Mouse (Mus musculus): ENCODE measurements at regions not wholly inside any gene's neighbourhood (a gene's known extent, or its start where the extent isn't known, plus 50 kb on each side); places are given as distances from the start of the nearest gene placed in this dataset.

GRCm38 (mm10) chr3:42906246-42906645 is 1163.8 kb downstream of the D3Ertd751e start (continued):
- TF ChIP-seq NRF1 (IDR thresholded peaks at IDR 0.05; ENCODE audit: low read depth, low read length) (no peak), RAD21 (IDR thresholded peaks at IDR 0.05; ENCODE audit: low read depth, low read length) (no peak; the same call in 1 of the 2 replicates), E2F4 (IDR thresholded peaks at IDR 0.05; ENCODE audit: insufficient replicate concordance, low read depth, low read length) (no peak), BHLHE40 (IDR thresholded peaks at IDR 0.05; ENCODE audit: low read depth, low read length) (peak; percentile 48; the same call in 1 of the 2 replicates), SMC3 (IDR thresholded peaks at IDR 0.05; ENCODE audit: low read depth, low read length) (no peak), CHD1 (IDR thresholded peaks at IDR 0.05; ENCODE audit: low read depth, low read length) (no peak), MAFK (IDR thresholded peaks at IDR 0.05; ENCODE audit: insufficient replicate concordance, low read length) (no peak), MAX (IDR thresholded peaks at IDR 0.05; ENCODE audit: low read length) (no peak), RCOR1 (conservative IDR thresholded peaks at IDR 0.05; ENCODE audit: low read depth, low read length) (0 out of 2 replicates have a peak, but pooled peaks have one; percentile 38), JUN (IDR thresholded peaks at IDR 0.05; ENCODE audit: insufficient read depth, low read depth, low read length) (peak; percentile 94), ZKSCAN1 (IDR thresholded peaks at IDR 0.05; ENCODE audit: borderline replicate concordance, low read depth, low read length) (no peak), ELF1 (IDR thresholded peaks at IDR 0.05; ENCODE audit: low read depth, low read length) (no peak)

DNA sequence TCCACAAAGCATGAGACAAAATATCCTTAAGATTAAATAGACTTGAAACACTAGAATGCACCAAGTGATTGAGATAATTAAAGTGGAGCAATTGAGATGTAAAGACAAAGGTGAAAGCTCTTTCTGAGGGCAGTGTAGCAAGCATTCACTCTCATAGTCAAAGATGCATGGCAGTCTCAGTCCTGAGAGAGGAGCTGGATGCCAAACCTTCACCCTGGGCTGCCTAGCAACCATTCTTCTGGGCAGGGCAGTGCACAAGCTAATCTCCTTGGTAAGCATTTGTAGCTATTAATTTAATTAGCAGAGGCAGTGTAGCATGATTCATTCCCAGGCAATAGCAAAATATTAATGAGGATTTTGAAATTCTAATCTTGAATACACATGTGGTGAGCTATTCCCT is 1166.0 kb downstream of the D3Ertd751e start:
- Histone ChIP-seq H3K9ac (ENCODE audit: insufficient read depth, low read depth) (no peak overlapping the region), H3K9me3 (replicated peaks; ENCODE audit: low read length) (no peaks in the 10 kb centered on the region), H3K4me2 (ENCODE audit: insufficient read depth, low read depth, poor library complexity, severe bottlenecking) (no peak overlapping the region), H3K79me2 (replicated peaks; ENCODE audit: control insufficient read depth, extremely low read depth, insufficient read depth, poor library complexity, severe bottlenecking) (no peaks in the 10 kb centered on the region), H3K27ac (ENCODE audit: insufficient read depth, low read depth) (no peak overlapping the region), H3K27me3 (replicated peaks) (no peaks in the 10 kb centered on the region), H3K36me3 (replicated peaks in 1 of 2; ENCODE audit: control insufficient read depth in 1 of 2, insufficient read depth in 1 of 2, low read length in 1 of 2) (no peaks in the 10 kb centered on the region), H3K4me3 (replicated peaks in 1 of 3; ENCODE audit: low read depth in 2 of 3, low read length in 2 of 3, poor library complexity in 1 of 3) (no peak overlapping the region), H3K4me1 (ENCODE audit: control insufficient read depth in 1 of 2, insufficient read depth in 2 of 2) (peaks cover 21 to 58% of the 10 kb centered on the region in 2 experiments; a peak in 3 of 4 replicates)
- TF ChIP-seq JUN (IDR thresholded peaks at IDR 0.05; ENCODE audit: insufficient read depth, low read depth, low read length) (no peak), MXI1 (IDR thresholded peaks at IDR 0.05; ENCODE audit: low read depth, low read length) (no peak), RAD21 (IDR thresholded peaks at IDR 0.05; ENCODE audit: low read depth, low read length) (no peak), USF2 (conservative IDR thresholded peaks at IDR 0.05; ENCODE audit: low read depth, low read length) (no peak), IRF4 (IDR thresholded peaks at IDR 0.05; ENCODE audit: low read depth, low read length) (no peak), POLR2A (IDR thresholded peaks at IDR 0.05; ENCODE audit: low read depth, low read length) (no peak), NRF1 (IDR thresholded peaks at IDR 0.05; ENCODE audit: low read depth, low read length) (no peak), KAT2A (IDR thresholded peaks at IDR 0.05; ENCODE audit: insufficient replicate concordance, low read length) (no peak)
- DNase-seq (ENCODE audit: extremely low read depth), result no peak
- in situ Hi-C loops (cut with MboI; ENCODE audit: low pct_ligation_motif_present, low pct_unique_long_range_greater_than_20kb, low sequenced_read_pairs) (no loop called here), dilution Hi-C loops (cut with MboI; ENCODE audit: extremely low pct_ligation_motif_present, extremely low pct_unique_long_range_greater_than_20kb, low sequenced_read_pairs) (no loop called here)

DNA sequence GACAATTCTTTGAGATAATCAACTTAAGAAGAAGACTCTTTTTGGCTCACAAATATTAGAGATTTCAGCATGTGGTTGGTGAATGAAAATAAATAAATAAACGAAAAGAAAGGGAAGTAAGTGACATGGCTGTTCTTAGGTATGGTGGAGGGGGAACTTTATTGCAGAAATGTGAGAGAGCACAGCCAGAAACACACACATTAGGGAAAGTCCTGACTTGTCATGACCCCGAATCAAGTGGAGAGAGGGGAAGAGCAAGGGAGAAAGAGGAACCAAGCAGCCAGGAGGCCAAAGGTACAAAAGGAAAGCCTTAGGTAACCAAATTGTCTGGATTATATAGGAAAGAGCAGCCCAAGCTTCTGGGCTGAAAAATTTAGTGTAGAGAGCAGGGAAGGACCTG is 1172.7 kb downstream of the D3Ertd751e start:
- no peaks in the 10 kb centered on the region for H3K9me3 ChIP-seq (replicated peaks; ENCODE audit: low read length)
- no peak overlapping the region for H3K9ac ChIP-seq (ENCODE audit: insufficient read depth, low read depth)
- peaks cover 9 to 30% of the 10 kb centered on the region in 2 experiments; a peak in 3 of 4 replicates for H3K4me1 ChIP-seq (ENCODE audit: control insufficient read depth in 1 of 2, insufficient read depth in 2 of 2)
- dilution Hi-C loops (cut with MboI; ENCODE audit: extremely low pct_ligation_motif_present, extremely low pct_unique_long_range_greater_than_20kb, low sequenced_read_pairs) (no loop called here), in situ Hi-C loops (cut with MboI; ENCODE audit: low pct_ligation_motif_present, low pct_unique_long_range_greater_than_20kb, low sequenced_read_pairs) (no loop called here)
- H3K79me2 ChIP-seq (replicated peaks; ENCODE audit: control insufficient read depth, extremely low read depth, insufficient read depth, poor library complexity, severe bottlenecking), result no peaks in the 10 kb centered on the region
- no peak overlapping the region for H3K4me2 ChIP-seq (ENCODE audit: insufficient read depth, low read depth, poor library complexity, severe bottlenecking)
- TF ChIP-seq BHLHE40 (IDR thresholded peaks at IDR 0.05; ENCODE audit: low read depth, low read length), result no peak
- no peak for TF ChIP-seq MYC (IDR thresholded peaks at IDR 0.05; ENCODE audit: low read depth, low read length)
- no peak for TF ChIP-seq MEF2A (IDR thresholded peaks at IDR 0.05; ENCODE audit: borderline replicate concordance, low read depth, low read length)
- no peak for TF ChIP-seq RCOR1 (conservative IDR thresholded peaks at IDR 0.05; ENCODE audit: low read depth, low read length)
- TF ChIP-seq ZC3H11A (IDR thresholded peaks at IDR 0.05; ENCODE audit: low read depth, low read length), result no peak
- TF ChIP-seq HCFC1 (IDR thresholded peaks at IDR 0.05; ENCODE audit: low read depth, low read length), result no peak
- no peak for TF ChIP-seq KAT2A (IDR thresholded peaks at IDR 0.05; ENCODE audit: insufficient replicate concordance, low read length)
- TF ChIP-seq USF2 (conservative IDR thresholded peaks at IDR 0.05; ENCODE audit: low read depth, low read length), result no peak
- no peak for TF ChIP-seq NRF1 (IDR thresholded peaks at IDR 0.05; ENCODE audit: low read depth, low read length)
- no peak for TF ChIP-seq MAX (IDR thresholded peaks at IDR 0.05; ENCODE audit: low read length)
- TF ChIP-seq GABPA (IDR thresholded peaks at IDR 0.05; ENCODE audit: insufficient replicate concordance, low read depth, low read length), result no peak
- TF ChIP-seq MAFK (IDR thresholded peaks at IDR 0.05; ENCODE audit: insufficient replicate concordance, low read length), result no peak
- TF ChIP-seq SMC3 (IDR thresholded peaks at IDR 0.05; ENCODE audit: low read depth, low read length), result no peak
- TF ChIP-seq TBP (conservative IDR thresholded peaks at IDR 0.05; ENCODE audit: low read depth, low read length), result no peak
- no peak for TF ChIP-seq CHD1 (IDR thresholded peaks at IDR 0.05; ENCODE audit: low read depth, low read length)
- no peak for TF ChIP-seq EP300 (IDR thresholded peaks at IDR 0.05; ENCODE audit: low read length)
- no peak for TF ChIP-seq MXI1 (IDR thresholded peaks at IDR 0.05; ENCODE audit: low read depth, low read length)
- no peak for TF ChIP-seq JUND (conservative IDR thresholded peaks at IDR 0.05; ENCODE audit: low read depth, low read length)
- no peak for TF ChIP-seq IRF4 (IDR thresholded peaks at IDR 0.05; ENCODE audit: low read depth, low read length)
- TF ChIP-seq USF1 (IDR thresholded peaks at IDR 0.05; ENCODE audit: low read depth, low read length), result no peak
- DNase-seq (ENCODE audit: extremely low read depth), result peak; percentile 59
- H3K27me3 ChIP-seq (replicated peaks), result no peaks in the 10 kb centered on the region
- H3K27ac ChIP-seq (ENCODE audit: insufficient read depth, low read depth), result no peak overlapping the region
- H3K4me3 ChIP-seq (replicated peaks in 1 of 3; ENCODE audit: low read depth in 2 of 3, low read length in 2 of 3, poor library complexity in 1 of 3), result no peak overlapping the region
- H3K36me3 ChIP-seq (replicated peaks in 1 of 2; ENCODE audit: control insufficient read depth in 1 of 2, insufficient read depth in 1 of 2, low read length in 1 of 2), result no peaks in the 10 kb centered on the region
